Mouse (Mus musculus) embryonic fibroblast, embryonic 13.5 days (primary cell): ENCODE data around the gene Ubn2. TPM values are rescaled to one million over a fixed set of nuclear protein-coding genes. Genes with fewer than 3 reads are reported as not detected.
"Not testable (repeated sequence)": the region's sequence is repeated elsewhere in the genome, so short reads cannot be mapped to it uniquely, and the experiment has no call there.

Experiments
- H3K27ac ChIP-seq: 2 replicates; pipeline ENCODE4 v1.5.1; 2012; ENCODE audit warnings: low read length, control low read depth, inconsistent platforms; ENCODE audit not compliant: insufficient read depth
- H3K4me1 ChIP-seq: 2 replicates; pipeline ENCODE4 v1.6.1; 2011; ENCODE audit warnings: low read length; ENCODE audit not compliant: control insufficient read depth, insufficient read depth
- H3K4me3 ChIP-seq: 2 replicates; pipeline ENCODE4 v1.5.1; 2011; ENCODE audit warnings: mild to moderate bottlenecking, control low read depth, low read length; ENCODE audit not compliant: insufficient read depth
- CTCF ChIP-seq: IDR thresholded peaks from 2 replicates; pipeline ENCODE4 v1.5.1; 2011; ENCODE audit warnings: mild to moderate bottlenecking, control low read depth, low read length, moderate library complexity, borderline replicate concordance; ENCODE audit not compliant: insufficient read depth
- POLR2A ChIP-seq: IDR thresholded peaks from 2 replicates; pipeline ENCODE4 v1.6.1; 2011; ENCODE audit warnings: low read depth, mild to moderate bottlenecking, control low read depth, low read length, moderate library complexity
- polyA plus RNA-seq: library from polyadenylated mRNA; stranded (reverse); fragments of >200 nt; gene quantifications from 2 replicates; pipeline ENCODE4 v1.2.4, GENCODE M21; 2011; ENCODE audit warnings: low read depth; ENCODE audit not compliant: missing spikeins, insufficient read length

The Ubn2 gene
- polyA plus RNA-seq, 1 experiment: 30.1 TPM

GRCm38 (mm10) chr6:38533428-38534405 is 100.0 kb downstream of the Ubn2 start, which contains the start of gene Fmc1:
Fmc1 (plus strand) TSS chr6:38533502.
- Histone ChIP-seq H3K4me3 (peak within 1 kb of the TSS; percentile 73), H3K27ac (peak within 1 kb of the TSS; percentile 70), H3K4me1 (peaks cover 8% of the 10 kb centered on the region)
- no peak for TF ChIP-seq CTCF
- TF ChIP-seq POLR2A: peak; percentile 71; the same call in 1 of the 2 replicates

GRCm38 (mm10) chr6:38534640-38535365 is 101.1 kb downstream of the Ubn2 start:
- peaks cover 8% of the 10 kb centered on the region for H3K4me1 ChIP-seq
- TF ChIP-seq POLR2A (peak; percentile 65), CTCF (peak; percentile 91)
- peak overlapping the region; percentile 54 for H3K27ac ChIP-seq
- peak overlapping the region; percentile 73 for H3K4me3 ChIP-seq

GRCm38 (mm10) chr6:38535366-38535690 is 101.6 kb downstream of the Ubn2 start:
- TF ChIP-seq CTCF: no peak
- TF ChIP-seq POLR2A: no peak
- Histone ChIP-seq H3K4me1 (peaks cover 8% of the 10 kb centered on the region), H3K27ac (no peak overlapping the region), H3K4me3 (peak overlapping the region; percentile 73)

GRCm38 (mm10) chr6:38535788-38536187 is 102.0 kb downstream of the Ubn2 start:
- Histone ChIP-seq H3K4me3 (no peak overlapping the region), H3K4me1 (peaks cover 8% of the 10 kb centered on the region), H3K27ac (no peak overlapping the region)
- TF ChIP-seq CTCF (no peak), POLR2A (no peak)

- H3K4me1 ChIP-seq, H3K4me3 ChIP-seq: not testable (repeated sequence)
These were observed 110.4 kb downstream of the Ubn2 start for GRCm38 (mm10) chr6:38544141-38544540.

GRCm38 (mm10) chr6:38547005-38547404 is 113.3 kb downstream of the Ubn2 start:
- not testable (repeated sequence) for H3K4me1 ChIP-seq, H3K27ac ChIP-seq

More at GRCm38 (mm10) chr6:38544141-38544540, 110.4 kb downstream of the Ubn2 start:
- not testable (repeated sequence) for H3K27ac ChIP-seq

GRCm38 (mm10) chr6:38547707-38548106 is 114.0 kb downstream of the Ubn2 start:
- Histone ChIP-seq H3K4me3 (no peak overlapping the region), H3K27ac (no peak overlapping the region)
- TF ChIP-seq CTCF: no peak
- TF ChIP-seq POLR2A: no peak

More at GRCm38 (mm10) chr6:38547005-38547404, 113.3 kb downstream of the Ubn2 start:
- H3K4me3 ChIP-seq: not testable (repeated sequence)

GRCm38 (mm10) chr6:38548595-38548994 is 114.8 kb downstream of the Ubn2 start:
- H3K4me1 ChIP-seq, H3K4me3 ChIP-seq, H3K27ac ChIP-seq: not testable (repeated sequence)

More at GRCm38 (mm10) chr6:38547707-38548106, 114.0 kb downstream of the Ubn2 start:
- no peaks in the 10 kb centered on the region for H3K4me1 ChIP-seq

- H3K4me1 ChIP-seq: not testable (repeated sequence)
- Histone ChIP-seq H3K4me3 (peak overlapping the region; percentile 21; the same call in 1 of the 2 replicates), H3K27ac (peak overlapping the region; percentile 97)
These were observed 116.1 kb downstream of the Ubn2 start for GRCm38 (mm10) chr6:38549840-38550239.
